Mouse (Mus musculus) heart, adult 9 months (tissue): ENCODE results near the gene Arhgap19.

ENCODE experiments used
- DNase-seq, 2 experiments: peaks; one replicate each; pipeline ENCODE4 v3.0.0; 2022; ENCODE audit warnings: low spot score in 2 of 2

The Arhgap19 gene

DNA sequence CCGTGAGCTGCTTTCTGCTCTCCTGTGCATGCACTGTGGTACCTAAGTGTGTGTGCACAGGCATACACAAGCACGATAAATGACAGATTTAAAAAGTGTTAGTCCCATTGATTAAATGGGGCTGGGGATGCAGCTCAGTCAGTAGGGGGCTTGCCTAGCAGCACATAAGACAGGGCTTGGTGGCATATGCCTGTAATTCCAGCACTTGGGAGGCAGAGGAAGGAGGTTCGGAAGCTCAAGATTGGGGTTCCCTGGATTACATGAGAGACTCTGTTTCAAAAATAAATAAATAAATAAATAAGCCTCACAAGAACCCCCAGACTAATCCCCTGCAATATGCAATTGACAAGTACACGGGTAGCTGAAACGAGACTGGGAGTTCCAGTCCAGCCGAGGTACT lies 1.4 kb downstream of the Arhgap19 start:
- no peak for DNase-seq

DNA sequence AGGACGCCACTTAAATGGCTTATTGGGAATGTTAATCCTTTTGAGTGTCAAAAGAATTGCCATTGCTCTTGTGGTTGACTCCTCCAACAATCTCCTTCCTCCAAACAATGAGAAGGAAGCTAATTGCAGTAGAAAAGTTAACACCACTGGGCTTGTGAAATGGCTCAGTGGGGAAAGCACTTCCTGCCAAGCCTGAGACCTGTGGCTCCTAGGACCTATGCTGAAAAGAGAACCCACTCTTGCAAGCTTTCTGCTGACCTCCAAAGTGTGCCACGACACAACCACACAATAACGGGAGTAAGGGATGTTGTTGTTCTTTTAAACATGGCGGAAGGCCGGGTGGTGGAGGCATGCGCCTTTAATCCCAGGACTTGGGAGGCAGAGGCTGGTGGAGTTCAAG lies 4.3 kb downstream of the Arhgap19 start:
- DNase-seq: no peak

DNA sequence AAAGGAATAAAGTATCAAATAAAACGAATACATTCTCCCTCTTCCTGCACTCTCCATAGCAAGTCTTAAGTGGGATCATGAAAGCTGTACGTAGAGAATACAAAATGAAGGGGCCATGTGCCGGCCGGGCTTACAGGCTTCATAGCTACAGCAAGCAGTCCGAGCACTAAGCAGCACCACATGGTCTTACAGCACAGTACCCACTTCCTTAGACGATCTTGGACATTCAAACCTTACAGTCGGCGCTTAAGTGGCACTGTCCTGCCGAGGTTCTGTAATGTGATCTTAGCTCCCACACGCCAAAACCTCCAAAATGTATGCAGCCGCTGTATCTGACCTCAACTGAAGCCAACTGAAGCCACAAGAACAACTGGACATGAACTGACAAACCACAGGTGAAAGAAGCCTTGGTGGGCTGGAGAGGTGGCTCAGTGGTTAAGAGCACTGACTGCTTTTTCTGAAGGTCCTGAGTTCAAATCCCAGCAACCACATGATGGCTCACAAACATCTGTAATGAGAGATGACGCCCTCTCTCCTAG lies 5.0 kb downstream of the Arhgap19 start:
- DNase-seq: no peak

DNA sequence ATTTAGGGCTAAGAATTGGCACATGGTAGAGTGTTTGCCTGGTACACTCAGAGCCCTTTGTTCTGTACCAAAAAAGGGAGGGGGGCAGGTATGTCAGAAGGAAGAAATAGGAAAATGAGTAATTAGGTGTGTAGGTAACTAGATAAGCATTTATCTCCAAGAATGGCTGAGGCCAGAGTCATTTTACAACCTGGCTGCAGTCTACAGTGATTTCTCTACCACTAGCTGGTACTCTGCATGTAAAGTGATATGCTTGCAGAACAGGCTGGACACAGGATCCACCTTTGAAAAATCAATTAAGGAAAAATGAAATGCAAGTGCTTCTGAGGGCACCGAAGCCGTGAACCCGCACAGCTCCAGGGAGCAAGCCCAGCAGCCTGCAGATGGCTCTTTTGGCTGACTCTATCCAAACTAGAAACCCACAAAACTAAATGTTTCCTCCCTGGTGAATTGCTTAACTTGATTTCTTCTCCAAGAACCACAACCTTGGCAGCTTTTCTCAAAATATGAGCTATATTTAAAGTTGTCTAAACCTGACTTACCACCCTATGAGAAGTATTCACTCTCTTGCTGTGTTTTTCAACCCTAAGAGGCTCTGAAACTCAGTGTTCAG lies 5.6 kb downstream of the Arhgap19 start:
- no peak for DNase-seq

DNA sequence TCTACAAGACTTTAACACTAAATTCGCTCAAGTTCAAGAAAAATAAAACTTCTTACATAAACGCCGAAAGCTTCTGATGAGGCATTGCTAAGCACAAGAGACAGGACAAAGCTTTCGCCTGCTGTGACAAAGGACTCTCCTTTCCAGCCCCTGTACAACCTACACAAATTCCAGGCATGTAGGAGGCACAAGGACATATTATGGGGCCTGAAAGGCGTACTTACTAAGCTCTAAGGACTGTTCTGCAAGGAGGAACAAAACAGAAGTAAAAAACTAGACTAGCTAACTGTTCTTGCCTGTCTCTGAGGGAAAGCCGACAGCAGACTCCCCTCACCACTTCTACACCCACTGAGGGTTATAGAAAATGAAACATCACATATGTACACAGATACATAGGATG lies 6.9 kb downstream of the Arhgap19 start:
- DNase-seq: no peak

DNA sequence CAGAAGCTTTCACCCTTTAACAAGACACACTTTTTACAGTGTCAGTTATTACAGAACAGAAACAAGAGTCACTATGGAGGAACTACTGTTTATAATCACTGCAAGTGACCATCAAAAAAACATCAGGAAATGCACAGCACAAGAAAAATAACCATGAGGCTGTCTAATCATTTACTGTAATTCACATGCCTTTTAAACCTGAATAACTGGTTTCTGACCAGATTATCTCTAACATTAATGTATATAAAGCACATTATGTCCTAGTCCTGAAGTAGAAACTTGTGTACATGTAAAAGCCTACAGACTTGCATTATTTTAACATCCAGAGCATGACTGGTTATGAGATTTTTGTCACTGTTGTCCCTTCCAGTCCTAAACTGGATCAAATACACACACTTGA lies 7.8 kb downstream of the Arhgap19 start:
- DNase-seq: no peak

DNA sequence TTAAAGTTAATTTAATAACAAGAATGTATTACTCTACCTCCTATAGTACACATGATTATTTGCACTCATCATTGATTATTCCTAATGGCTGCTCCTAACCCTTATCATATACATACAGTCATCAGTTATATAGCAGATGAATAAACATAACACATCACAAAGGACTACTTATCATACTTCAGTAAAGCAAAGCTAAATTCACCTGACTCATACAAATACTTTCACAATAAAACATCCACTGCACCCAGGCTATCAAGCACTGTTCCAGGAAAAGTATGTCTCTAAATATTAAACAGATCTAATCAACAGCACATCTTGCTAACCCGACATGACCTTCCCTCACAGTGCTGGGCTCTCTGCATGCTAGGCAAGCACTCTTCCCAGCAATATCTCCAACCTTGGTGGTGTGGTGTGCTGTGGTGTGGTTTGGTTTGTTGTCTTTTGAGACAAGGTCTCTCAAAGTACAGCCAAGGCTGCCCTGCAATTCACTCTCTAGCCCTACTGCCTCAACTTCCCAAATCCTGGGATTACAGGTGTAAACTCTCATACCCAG lies 8.8 kb downstream of the Arhgap19 start:
- no peak for DNase-seq

DNA sequence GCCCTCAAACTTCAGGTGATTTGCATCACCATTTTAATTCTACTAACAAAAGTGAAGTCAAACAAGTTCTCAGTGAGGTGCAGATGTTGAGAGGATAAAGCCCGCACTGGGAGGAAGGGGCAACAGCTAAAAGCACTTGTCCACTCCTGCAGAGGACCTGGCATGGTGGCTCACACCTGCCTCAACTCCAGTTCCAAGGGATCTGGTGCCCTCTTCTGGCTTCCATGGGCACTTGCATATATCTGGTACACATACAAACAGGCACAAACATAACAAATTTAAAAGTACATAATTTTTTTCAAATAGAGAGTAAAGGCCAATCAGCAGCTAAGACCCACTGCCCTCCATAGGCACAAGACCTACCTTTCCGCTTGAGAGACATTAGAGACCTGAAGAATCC lies 10.5 kb downstream of the Arhgap19 start:
- DNase-seq: no peak

DNA sequence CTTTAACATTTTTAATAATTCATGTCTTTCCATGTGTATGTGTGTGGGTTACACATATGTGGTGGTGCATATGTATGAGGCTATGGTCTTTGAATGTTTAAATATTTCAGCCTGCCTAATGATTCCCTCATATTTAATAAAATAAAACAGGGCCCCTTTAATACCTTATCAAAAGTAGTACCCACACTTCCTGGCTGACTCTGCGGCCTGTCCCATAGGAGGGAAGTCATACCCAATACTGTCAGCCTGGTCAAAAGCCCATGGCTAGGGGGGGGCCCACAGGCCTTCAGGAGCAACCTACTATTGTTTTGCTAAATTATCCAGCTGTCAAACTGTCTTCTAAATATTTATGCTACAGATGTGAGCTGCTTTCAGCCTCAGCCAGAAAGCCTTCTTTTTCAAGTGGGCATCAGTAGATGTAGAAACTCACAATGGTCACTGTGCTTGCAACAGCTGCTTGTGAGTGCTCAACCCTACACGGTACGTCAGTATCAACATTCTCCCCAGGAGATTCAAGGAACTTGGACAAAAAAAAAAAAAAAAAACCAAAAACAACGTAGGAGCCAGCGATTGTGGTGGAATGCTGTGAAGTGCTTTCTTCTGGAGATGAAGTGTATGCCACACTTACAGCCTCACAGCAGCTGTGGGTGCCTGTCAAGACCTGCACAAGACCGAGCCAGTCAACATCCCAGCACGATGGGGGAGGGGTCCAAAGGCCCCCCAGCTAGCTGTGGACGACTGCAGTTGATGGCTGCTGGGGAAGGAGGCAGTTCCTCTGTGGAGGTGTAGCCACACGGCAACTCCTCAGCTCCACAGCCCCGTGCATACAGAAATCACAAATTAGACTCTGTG lies 12.5 kb downstream of the Arhgap19 start:
- DNase-seq: no peak

DNA sequence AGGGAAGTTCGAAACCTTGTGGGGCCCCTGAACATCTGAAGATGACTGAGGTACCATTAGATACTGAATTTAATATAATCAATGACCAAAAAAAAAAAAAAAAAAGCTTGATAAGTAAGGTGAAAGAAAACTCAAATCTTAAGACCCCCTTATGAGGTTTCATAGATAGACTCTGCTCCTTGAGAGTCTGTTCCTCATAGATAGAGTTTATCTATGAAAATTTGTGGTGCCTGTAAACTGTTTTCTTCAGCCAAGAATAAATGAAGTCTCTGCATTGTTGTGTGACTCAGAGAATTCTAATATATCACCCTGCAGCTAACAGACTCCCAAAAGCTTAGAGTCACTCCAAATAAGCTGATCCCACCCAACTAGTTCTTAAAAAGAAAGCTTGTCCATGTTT lies 15.0 kb downstream of the Arhgap19 start:
- no peak for DNase-seq

DNA sequence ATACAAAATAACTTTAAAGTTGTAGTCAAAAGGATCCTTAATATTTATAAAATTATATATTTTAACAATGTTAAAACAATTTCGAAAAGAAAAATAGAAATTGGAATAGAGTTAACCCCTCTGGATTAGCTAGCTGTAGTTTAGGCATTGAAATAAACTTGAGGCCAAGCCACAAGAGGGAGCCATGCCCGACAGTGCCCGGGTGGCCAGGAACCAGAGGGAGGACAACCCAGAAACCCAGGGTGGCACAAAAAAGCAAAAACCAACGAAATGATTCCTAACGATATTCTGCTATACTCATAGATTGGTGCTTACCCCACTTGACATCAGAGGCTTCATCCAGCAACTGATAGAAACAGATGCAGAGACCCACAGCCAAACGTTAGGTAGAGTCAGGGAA lies 24.3 kb downstream of the Arhgap19 start:
- no peak for DNase-seq

DNA sequence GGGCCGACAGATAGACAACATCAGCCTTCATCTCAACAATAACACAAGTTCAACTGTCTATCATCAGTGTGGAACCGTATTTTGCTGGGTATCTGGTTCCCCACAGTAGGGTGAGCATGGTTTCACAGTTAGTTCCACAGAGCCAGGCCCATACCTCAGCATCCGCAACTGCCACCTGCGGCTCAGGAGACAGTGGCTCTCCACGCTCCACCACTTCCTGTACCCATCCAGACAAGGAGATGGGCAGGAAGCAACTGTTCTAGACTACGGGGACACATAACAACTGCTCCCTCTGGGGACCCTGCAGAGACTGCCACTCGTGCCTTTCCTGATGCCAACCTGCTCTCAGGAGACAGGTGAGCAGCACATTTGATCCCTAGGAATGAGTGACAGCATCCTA lies 33.1 kb downstream of the Arhgap19 start:
- DNase-seq: no peak

DNA sequence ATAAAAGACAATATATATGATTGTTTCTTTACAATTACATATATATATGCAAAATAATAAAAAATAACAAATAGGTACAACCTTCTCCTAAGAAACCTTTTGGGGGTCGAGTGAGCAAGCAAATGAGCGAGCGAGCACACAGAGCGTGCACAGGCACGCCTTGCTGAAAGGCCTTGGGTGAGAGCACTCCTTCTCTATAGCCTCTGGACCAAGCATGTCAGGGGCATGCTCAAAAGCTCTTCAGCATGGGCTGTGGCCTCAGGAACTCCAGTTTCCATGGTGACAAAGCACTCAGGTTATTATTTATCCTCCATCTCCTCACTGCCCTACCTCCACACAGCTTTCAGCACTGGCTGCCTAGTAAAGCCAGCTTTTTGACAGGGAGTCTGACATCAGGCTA lies 35.2 kb downstream of the Arhgap19 start:
- DNase-seq: no peak

DNA sequence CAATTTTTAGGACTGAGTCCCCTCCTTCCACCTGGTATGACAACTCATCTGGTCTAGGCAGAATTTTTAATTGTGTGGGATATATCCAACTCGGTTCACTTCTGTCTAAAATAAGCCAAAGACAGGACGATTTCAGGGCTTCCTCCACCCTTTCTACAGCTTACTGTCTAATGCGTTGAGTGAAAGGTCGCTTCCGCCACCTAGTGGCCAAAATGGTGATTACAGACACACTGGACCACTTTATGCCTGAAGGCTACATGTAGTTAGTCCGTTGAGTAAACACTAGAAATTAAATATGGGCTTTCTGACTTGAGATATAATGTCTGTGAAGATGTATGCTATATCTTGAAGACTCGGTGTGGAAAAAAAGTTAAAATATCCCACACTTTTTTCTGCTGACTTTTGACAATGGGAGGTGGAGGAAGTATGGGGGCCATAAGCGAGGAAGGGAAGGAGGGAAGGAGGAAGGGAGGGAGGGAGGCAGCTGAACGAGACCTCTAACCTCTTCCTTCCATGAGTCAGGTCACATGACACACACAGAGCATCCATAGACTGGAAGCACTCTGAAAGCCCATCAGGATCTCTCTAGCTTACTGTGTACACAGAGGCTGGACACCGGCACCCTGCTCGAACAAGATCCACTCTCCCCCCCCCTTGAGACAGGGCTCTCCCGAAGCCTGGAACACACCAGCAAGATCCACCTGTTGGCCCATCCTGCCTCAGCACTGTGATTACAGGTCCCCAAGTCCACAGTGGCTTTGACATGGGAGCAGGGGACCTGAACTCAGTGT lies 37.8 kb downstream of the Arhgap19 start:
- DNase-seq: peak; percentile 27 to 77

DNA sequence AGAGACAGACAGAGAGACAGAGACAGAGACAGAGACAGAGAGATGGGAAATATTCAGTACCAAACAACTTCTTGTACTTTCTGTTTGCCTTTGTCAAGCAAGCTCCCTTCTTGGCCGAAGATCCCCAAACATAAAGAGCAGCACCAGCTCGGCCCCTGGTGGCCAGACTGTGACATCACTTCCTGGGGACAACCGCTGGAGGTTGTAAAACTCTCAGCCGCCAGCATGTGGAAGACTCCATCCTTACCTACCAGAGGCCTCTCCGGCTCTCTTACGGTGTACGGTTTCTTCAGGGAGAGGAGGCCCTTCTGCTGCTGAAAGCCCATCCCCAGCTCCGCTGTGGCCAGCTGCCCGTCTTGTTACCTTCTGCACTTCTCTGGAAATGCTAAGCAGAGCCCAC lies 40.3 kb downstream of the Arhgap19 start:
- no peak for DNase-seq

DNA sequence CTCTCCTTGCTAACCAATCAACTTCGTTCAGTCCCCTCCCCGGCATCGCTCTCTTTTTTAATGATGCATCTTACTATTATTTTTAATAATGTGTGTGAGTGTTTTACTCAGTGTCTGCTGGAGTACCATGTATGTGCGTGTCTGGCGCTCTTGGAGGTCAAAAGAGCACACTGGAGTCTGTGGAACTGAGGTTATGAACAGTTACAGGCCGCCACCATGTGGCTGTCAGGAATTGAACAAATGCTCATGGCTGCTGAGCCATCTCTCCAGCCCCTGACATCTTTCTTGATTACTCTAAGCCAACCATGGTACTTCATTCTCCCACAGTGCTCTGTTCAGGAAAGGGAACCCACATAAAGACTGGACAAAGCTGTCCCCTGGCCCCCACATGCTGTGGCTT lies 42.1 kb downstream of the Arhgap19 start:
- no peak for DNase-seq

DNA sequence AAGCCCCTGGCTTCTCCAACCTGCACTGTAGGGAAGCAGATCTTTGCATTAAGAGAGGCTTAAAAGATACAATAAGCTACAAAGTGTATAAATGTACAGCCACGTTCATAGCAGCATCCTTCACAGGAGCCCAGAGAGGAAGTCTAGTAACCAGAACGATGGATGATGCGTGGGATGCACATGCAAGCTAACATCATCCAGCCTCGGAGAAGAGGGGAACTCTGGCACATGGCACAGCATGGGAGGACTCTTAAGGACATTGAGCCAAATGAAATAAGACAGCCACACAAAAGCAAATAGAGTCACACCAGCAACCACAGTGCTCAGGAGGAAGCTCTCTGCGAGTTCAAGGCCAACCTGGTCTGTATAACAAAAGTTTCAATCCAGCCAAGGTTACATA lies 42.6 kb downstream of the Arhgap19 start:
- DNase-seq: no peak

DNA sequence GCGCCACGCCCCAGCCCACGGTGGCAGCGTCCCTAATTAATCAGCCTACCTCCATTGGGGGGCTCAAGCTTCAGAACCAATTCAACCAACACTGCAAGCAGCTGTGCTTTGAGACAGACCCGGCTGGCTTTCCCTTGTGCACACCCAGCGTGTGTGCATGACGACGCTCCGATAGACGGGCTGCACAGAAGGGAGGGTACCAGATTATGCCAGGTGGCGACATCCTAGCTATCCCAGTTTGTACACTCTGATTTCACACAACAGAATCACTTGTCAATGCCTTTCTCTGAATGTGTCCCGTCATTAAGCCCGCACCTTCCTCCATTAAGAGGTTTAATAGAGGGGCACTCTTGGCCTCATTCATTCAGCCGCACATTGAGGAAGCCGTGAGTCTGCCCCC lies 47.1 kb downstream of the Arhgap19 start:
- DNase-seq: no peak

DNA sequence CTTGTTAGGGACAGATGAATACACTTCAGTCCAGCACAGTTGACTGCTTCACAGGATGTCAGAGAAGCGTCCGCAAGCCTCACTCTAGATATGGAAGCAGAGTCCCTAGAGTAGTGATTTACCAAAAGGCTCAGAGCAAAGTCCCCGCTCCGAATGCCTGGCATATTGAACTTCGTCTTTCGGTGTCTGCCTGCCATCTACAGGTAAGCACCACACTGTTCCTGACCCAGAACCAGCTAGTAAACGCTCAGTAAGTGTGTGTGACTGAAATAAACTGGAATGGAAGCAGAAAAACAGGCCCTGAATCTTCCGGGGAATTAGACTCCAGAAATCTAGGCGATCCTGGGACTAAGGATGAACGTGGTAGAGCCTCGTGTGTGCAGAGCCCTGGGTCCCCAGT lies 49.9 kb downstream of the Arhgap19 start:
- no peak for DNase-seq

DNA sequence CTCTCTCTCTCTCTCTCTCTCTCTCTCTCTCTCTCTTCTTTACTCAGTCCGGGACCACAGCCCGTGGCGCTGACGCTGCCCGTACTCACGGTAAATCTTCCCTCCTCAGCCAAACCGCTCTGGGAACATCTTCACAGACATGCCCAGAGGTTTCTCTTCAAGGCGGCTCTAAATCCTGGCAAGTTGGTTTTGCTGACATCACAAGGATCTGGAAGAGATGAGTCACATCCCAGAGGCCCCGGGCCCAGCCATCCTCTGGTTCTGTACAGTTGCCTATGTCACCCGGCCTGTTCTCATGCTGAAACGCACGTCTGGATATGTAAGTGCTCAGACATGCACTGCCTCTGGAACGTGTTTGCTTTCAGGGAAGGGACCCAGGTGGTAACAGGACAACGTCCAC lies 54.4 kb downstream of the Arhgap19 start:
- no peak for DNase-seq

DNA sequence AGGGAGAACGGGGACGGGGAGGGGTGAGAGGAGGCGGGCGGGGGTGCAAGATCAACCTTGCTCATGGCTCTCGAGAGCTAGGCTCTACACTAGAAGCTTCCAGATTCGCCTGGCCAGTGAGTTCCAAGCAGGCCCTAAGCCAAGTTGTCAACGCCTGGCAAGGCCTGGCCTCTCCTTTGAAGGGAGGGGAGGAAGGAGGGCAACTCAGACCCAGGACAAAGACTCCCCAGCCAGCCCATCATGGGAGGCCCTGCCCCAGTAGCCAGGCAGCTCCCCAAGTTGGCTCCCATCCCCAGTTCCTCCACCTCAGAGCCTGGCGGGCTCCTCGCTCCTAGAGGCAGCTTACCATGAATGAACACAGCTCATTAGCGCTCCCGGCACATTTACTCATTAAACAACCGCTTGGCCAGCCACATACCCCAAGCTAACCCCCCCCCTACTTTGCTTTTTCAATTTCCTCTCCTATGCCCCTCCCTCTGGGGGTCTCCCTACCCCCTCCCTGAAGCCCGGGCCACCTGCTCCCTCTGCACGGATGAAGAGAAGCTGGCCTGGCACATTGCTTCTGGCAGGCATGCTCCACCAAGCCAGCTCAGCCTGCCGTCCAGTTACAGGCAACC lies 55.8 kb downstream of the Arhgap19 start:
- DNase-seq: peak; percentile 9 to 14

DNA sequence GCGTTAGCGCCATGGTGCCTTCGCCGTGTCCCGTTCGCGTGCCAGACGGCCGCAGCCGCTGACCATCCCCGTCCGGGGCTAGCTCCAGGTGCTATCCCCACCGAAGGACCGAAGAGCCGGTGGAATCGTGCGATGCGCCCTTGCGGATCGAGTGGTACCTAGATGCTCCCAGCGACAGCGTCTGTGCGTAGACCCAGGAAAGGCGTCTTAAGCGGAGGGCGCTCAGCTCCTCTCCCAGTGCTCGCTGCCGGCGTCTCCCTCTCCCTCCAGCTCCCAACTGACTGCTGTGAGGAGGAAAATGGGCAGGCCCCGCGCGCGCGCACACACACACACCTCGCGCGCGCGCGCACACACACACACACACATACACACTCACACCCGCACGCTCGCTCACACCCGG lies 58.5 kb downstream of the Arhgap19 start, which contains the start of gene Slit1:
Gene Slit1, minus strand, starts transcription at position 270 of the 400 bp plus-strand sequence.
- DNase-seq: no peak
